Mouse (Mus musculus) stomach, postnatal 0 days (tissue): ENCODE results near the gene Lat2. TPM values are rescaled to one million over a fixed set of nuclear protein-coding genes. Genes with fewer than 3 reads are reported as not detected.
A peak's percentile ranks its signal among the peaks of the same experiment; 100 is the strongest.

Experiments
- ATAC-seq: fragments of 200-750 bp; cut with Nextera tagmentation; 2 replicates; pipeline ENCODE4 v1.8.0; 2017; ENCODE audit not compliant: low FRiP score, low TSS enrichment
- DNase-seq: peaks from one replicate; pipeline ENCODE4 v3.0.0-alpha.2; 2016; ENCODE audit warnings: low spot score
- H3K27ac ChIP-seq: fragments of 300-500 bp; sonication (generic); replicated peaks from 2 replicates; pipeline ENCODE4 v1.5.1; 2014; ENCODE audit warnings: mild to moderate bottlenecking, control low read depth
- H3K27me3 ChIP-seq: fragments of 300-500 bp; sonication (generic); 2 replicates; pipeline ENCODE4 v1.6.1; 2014; ENCODE audit warnings: low read length; ENCODE audit not compliant: control insufficient read depth, insufficient read depth
- H3K36me3 ChIP-seq: fragments of 300-500 bp; sonication (generic); 2 replicates; pipeline ENCODE4 v1.6.1; 2014; ENCODE audit warnings: low read length, mixed read lengths; ENCODE audit not compliant: control insufficient read depth, insufficient read depth
- H3K4me1 ChIP-seq: fragments of 300-500 bp; sonication (generic); replicated peaks from 2 replicates; pipeline ENCODE4 v1.6.1; 2014; ENCODE audit warnings: antibody characterized with exemption; ENCODE audit not compliant: control insufficient read depth, insufficient read depth
- H3K4me2 ChIP-seq: fragments of 300-500 bp; sonication (generic); replicated peaks from 2 replicates; pipeline ENCODE4 v1.6.1; 2014; ENCODE audit warnings: low read depth, mild to moderate bottlenecking, control low read depth, moderate library complexity
- H3K4me3 ChIP-seq: fragments of 300-500 bp; sonication (generic); 2 replicates; pipeline ENCODE4 v1.5.1; 2014; ENCODE audit warnings: low read depth, low read length, control low read depth
- H3K9ac ChIP-seq: fragments of 300-500 bp; sonication (generic); 2 replicates; pipeline ENCODE4 v1.6.1; 2014; ENCODE audit warnings: mild to moderate bottlenecking, low read length, control low read depth, mixed read lengths
- H3K9me3 ChIP-seq: fragments of 300-500 bp; sonication (generic); 2 replicates; pipeline ENCODE4 v1.6.1; 2016; ENCODE audit warnings: low read length; ENCODE audit not compliant: control insufficient read depth
- CTCF ChIP-seq: IDR thresholded peaks from 2 replicates; pipeline ENCODE4 v1.5.1; 2016; ENCODE audit warnings: antibody characterized with exemption, low read depth, mild to moderate bottlenecking, moderate library complexity
- EP300 ChIP-seq: optimal IDR thresholded peaks from 2 replicates; pipeline ENCODE3; 2016; ENCODE audit warnings: antibody characterized with exemption
- WGBS: fragments of 180-500 bp; shearing (Covaris S2); extraction: QIAGEN DNeasy Blood & Tissue Kit; methylation state at CpG from one replicate; pipeline ENCODE4 v1.1.7; 2014; 5-methylcytosine and 5-hydroxymethylcytosine counted together
- polyA plus RNA-seq: library from polyadenylated mRNA; unstranded; fragments of >200 nt; fragmentation: Nextera tagmentation; extraction: Ambion mirVana; gene quantifications from 2 replicates; pipeline ENCODE4 v1.2.1, GENCODE M21; 2015

The Lat2 gene
- polyA plus RNA-seq, 1 experiment from 2014 or later = 1.1 TPM

- Histone ChIP-seq H3K27ac (no peak overlapping the region), H3K9ac (no peak overlapping the region), H3K36me3 (no peaks in the 10 kb centered on the region), H3K9me3 (no peaks in the 10 kb centered on the region), H3K4me1 (0 out of 2 replicates have a peak, but pooled peaks cover 3% of the 10 kb centered on the region), H3K27me3 (no peaks in the 10 kb centered on the region), H3K4me2 (no peak overlapping the region), H3K4me3 (no peak overlapping the region)
- DNase-seq (no peak), ATAC-seq (no peak)
- 80% methylated on average over 4 of the region's 4 CpGs for WGBS
- TF ChIP-seq CTCF (no peak), EP300 (no peak)
These were observed 31.6 kb upstream of the Lat2 start for GRCm38 (mm10) chr5:134646461-134646860.

DNA sequence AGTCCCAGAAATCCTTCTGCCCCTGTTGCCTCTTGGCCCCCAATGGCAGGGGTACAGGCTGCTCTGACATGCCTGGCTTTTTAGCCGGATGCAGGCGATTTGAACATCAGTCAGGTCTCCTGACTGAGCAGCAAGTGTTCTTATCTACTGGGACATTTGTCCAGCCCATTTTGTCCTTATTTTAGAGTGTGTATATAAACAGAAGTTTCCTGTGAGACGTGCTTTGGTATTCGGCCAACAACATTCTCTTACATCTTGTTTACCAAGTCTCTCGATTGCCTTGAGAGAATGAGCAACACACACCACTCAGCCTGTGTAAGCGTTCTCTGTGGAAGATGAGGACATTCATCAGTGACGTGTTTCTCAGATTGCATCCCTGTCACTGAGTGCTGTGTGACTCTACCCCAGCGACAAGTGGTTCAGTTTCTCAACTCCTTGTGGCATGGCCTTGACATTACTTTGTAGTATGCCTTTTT is 29.9 kb upstream of the Lat2 start:
- no peak for TF ChIP-seq EP300
- TF ChIP-seq CTCF = no peak
- Histone ChIP-seq H3K36me3 (no peaks in the 10 kb centered on the region), H3K4me3 (no peak overlapping the region), H3K4me2 (no peak overlapping the region), H3K27me3 (no peaks in the 10 kb centered on the region), H3K9me3 (no peaks in the 10 kb centered on the region), H3K9ac (no peak overlapping the region), H3K27ac (peak overlapping the region; percentile 61), H3K4me1 (0 out of 2 replicates have a peak, but pooled peaks cover 3% of the 10 kb centered on the region)
- DNase-seq = no peak
- 15% methylated on average over 8 of the region's 8 CpGs for WGBS
- ATAC-seq = peak; percentile 72; the same call in 1 of the 2 replicates

DNA sequence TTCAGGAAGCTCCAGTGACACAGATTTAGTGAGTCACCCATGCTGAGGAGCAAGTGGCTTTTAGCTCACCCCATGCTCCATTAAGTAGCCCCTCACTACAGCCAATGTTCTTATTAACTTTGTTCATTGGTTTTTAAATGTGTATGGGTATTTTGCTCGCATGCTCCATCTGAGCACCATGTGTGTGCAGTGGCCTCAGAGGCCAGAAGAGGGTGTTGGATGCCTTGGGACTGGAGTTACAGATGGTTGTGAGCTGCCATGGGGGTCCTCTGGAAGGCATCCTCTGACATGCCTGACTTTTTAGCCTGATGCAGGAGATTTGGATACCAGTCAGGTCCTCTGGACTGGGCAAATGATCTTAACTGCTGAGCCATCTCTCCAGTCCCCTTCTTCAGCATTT is 29.3 kb upstream of the Lat2 start:
- Histone ChIP-seq H3K9me3 (no peaks in the 10 kb centered on the region), H3K27ac (peak overlapping the region; percentile 61; the same call in 1 of the 2 replicates), H3K4me2 (no peak overlapping the region), H3K4me1 (0 out of 2 replicates have a peak, but pooled peaks cover 3% of the 10 kb centered on the region), H3K9ac (no peak overlapping the region), H3K36me3 (no peaks in the 10 kb centered on the region), H3K4me3 (no peak overlapping the region), H3K27me3 (no peaks in the 10 kb centered on the region)
- TF ChIP-seq EP300 = no peak
- peak; percentile 44 for TF ChIP-seq CTCF
- 95% methylated on average over 1 of the region's 1 CpGs for WGBS
- ATAC-seq = no peak
- no peak for DNase-seq

DNA sequence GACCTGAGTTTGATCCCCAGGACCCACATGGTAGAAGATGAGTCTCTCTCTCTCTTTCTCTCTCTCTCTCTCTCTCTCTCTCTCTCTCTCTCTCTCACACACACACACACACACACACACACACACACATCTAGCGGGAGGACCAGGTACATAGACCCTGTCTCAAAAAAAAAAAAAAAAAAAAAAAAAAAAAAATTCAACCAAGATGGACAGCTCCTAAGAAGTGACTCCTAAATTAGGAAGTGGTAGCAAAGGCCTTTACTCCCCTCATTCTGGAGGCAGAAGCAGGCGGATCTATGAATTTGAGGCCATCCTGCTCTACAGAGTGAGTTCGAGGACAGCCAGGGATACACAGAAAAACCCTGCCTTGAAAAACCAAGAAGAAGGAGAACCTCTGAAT is 25.5 kb upstream of the Lat2 start:
- Histone ChIP-seq H3K36me3 (peaks cover 1% of the 10 kb centered on the region; the same call in 1 of the 2 replicates), H3K4me2 (no peak overlapping the region), H3K4me1 (0 out of 2 replicates have a peak, but pooled peaks cover 3% of the 10 kb centered on the region), H3K4me3 (no peak overlapping the region), H3K9me3 (no peaks in the 10 kb centered on the region), H3K9ac (no peak overlapping the region), H3K27me3 (no peaks in the 10 kb centered on the region), H3K27ac (no peak overlapping the region)
- ATAC-seq (no peak), DNase-seq (no peak)
- 92% methylated on average over 3 of the region's 3 CpGs for WGBS
- TF ChIP-seq EP300 (no peak), CTCF (no peak)

- DNase-seq = peak; percentile 98
- 0% methylated on average over 36 of the region's 52 CpGs for WGBS
These were observed 24.5 kb upstream of the Lat2 start, which contains the start of gene Eif4h for GRCm38 (mm10) chr5:134639269-134639682. Gene Eif4h, minus strand, starts transcription at chr5:134639490.

More at GRCm38 (mm10) chr5:134639269-134639682, 24.5 kb upstream of the Lat2 start, which contains the start of gene Eif4h:
- no peaks in the 10 kb centered on the region for H3K27me3 ChIP-seq
- H3K9ac ChIP-seq = peak within 1 kb of the TSS; percentile 99
- H3K4me1 ChIP-seq = no peaks in the 10 kb centered on the region
- peaks cover 4% of the 10 kb centered on the region; the same call in 1 of the 2 replicates for H3K36me3 ChIP-seq
- ATAC-seq = peak; percentile 92
- H3K4me3 ChIP-seq = peak within 1 kb of the TSS; percentile 98
- peak within 1 kb of the TSS; percentile 75 for H3K4me2 ChIP-seq
- H3K9me3 ChIP-seq = no peaks in the 10 kb centered on the region
- TF ChIP-seq CTCF = no peak
- TF ChIP-seq EP300 = no peak
- H3K27ac ChIP-seq = peak within 1 kb of the TSS; percentile 98
